Mouse (Mus musculus) lung, embryonic 15.5 days (tissue): ENCODE measurements at regions not wholly inside any gene's neighbourhood (a gene's known extent, or its start where the extent isn't known, plus 50 kb on each side); places are given as distances from the start of the nearest gene placed in this dataset.

Experiments used
- ATAC-seq: fragments of 200-750 bp; cut with Nextera tagmentation; 2 replicates; pipeline ENCODE4 v1.8.0; 2017; ENCODE audit warnings: moderate number of reproducible peaks, borderline replicate concordance; ENCODE audit not compliant: low FRiP score, low TSS enrichment; ENCODE audit errors: extremely low read depth
- H3K27ac ChIP-seq: fragments of 300-500 bp; sonication (generic); 2 replicates; pipeline ENCODE4 v1.5.1; 2015; ENCODE audit warnings: moderate library complexity, mild to moderate bottlenecking, inconsistent platforms
- H3K27me3 ChIP-seq: fragments of 300-500 bp; sonication (generic); 2 replicates; pipeline ENCODE4 v1.6.1; 2015; ENCODE audit warnings: inconsistent platforms
- H3K36me3 ChIP-seq: fragments of 300-500 bp; sonication (generic); 2 replicates; pipeline ENCODE4 v1.6.1; 2015; ENCODE audit warnings: inconsistent platforms
- H3K4me1 ChIP-seq: fragments of 300-500 bp; sonication (generic); 2 replicates; pipeline ENCODE4 v1.6.1; 2015; ENCODE audit warnings: inconsistent platforms
- H3K4me2 ChIP-seq: fragments of 300-500 bp; sonication (generic); 2 replicates; pipeline ENCODE4 v1.6.1; 2015; ENCODE audit warnings: inconsistent platforms, mild to moderate bottlenecking, moderate library complexity
- H3K4me3 ChIP-seq: fragments of 300-500 bp; sonication (generic); 2 replicates; pipeline ENCODE4 v1.5.1; 2015; ENCODE audit warnings: mild to moderate bottlenecking, inconsistent platforms
- H3K9ac ChIP-seq: fragments of 300-500 bp; sonication (generic); 2 replicates; pipeline ENCODE4 v1.6.1; 2015; ENCODE audit warnings: inconsistent platforms
- H3K9me3 ChIP-seq: fragments of 300-500 bp; sonication (generic); 2 replicates; pipeline ENCODE4 v1.6.1; 2016; ENCODE audit warnings: inconsistent platforms
- WGBS: fragments of 180-500 bp; shearing (Covaris S2); methylation state at CpG from one replicate; pipeline ENCODE4 v1.1.7; 2015; 5-methylcytosine and 5-hydroxymethylcytosine counted together

DNA sequence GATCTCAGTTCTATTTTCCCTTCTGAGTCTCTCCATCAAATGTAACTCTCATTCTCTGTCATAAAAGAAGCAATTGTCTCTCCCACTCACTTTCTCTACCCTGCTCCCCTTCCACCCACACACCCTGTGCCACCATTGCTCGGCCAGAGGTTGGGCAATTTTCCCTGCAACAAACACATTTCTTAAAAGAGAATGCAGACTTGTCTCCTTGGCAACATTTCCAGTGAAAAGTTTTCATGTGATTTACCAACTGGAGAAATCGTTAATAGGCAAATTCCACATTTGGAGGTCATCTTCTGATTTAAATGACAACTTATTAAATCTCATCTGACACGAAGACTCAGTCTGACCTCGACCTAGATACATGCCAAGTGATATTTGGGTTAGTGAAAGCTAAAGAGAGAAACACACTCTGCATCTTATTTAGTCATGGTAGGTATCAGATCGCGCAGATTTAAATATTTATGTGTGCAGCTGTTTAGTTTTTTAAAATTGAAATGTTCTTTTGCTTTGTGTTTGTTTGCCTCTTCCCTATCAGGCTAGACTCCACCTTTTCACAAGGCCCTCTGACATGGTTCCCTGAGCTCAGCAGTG lies 568.1 kb downstream of the 1190002N15Rik start:
- 74% methylated on average over 6 of the region's 6 CpGs for WGBS
- no peak overlapping the region for H3K27ac ChIP-seq
- H3K4me1 ChIP-seq = no peaks in the 10 kb centered on the region
- H3K4me2 ChIP-seq = no peak overlapping the region
- no peaks in the 10 kb centered on the region for H3K36me3 ChIP-seq
- H3K9ac ChIP-seq = no peak overlapping the region
- H3K9me3 ChIP-seq = no peaks in the 10 kb centered on the region
- H3K27me3 ChIP-seq = no peaks in the 10 kb centered on the region
- H3K4me3 ChIP-seq = no peak overlapping the region
- no peak for ATAC-seq

GRCm38 (mm10) chr9:93969118-93969517 lies 568.8 kb downstream of the 1190002N15Rik start:
- Histone ChIP-seq H3K4me2 (no peak overlapping the region), H3K9ac (no peak overlapping the region), H3K9me3 (no peaks in the 10 kb centered on the region), H3K27me3 (no peaks in the 10 kb centered on the region), H3K4me3 (no peak overlapping the region), H3K4me1 (no peaks in the 10 kb centered on the region), H3K27ac (no peak overlapping the region), H3K36me3 (no peaks in the 10 kb centered on the region)
- WGBS = 86% methylated on average over 5 of the region's 5 CpGs
- ATAC-seq = no peak

- H3K4me3 ChIP-seq = no peak overlapping the region
- ATAC-seq = no peak
- H3K27ac ChIP-seq = no peak overlapping the region
- H3K9ac ChIP-seq = no peak overlapping the region
- no peak overlapping the region for H3K4me2 ChIP-seq
- no peaks in the 10 kb centered on the region for H3K4me1 ChIP-seq
- no peaks in the 10 kb centered on the region for H3K9me3 ChIP-seq
- no peaks in the 10 kb centered on the region for H3K36me3 ChIP-seq
- no peaks in the 10 kb centered on the region for H3K27me3 ChIP-seq
These were observed 582.4 kb downstream of the 1190002N15Rik start for GRCm38 (mm10) chr9:93955235-93956040.

DNA sequence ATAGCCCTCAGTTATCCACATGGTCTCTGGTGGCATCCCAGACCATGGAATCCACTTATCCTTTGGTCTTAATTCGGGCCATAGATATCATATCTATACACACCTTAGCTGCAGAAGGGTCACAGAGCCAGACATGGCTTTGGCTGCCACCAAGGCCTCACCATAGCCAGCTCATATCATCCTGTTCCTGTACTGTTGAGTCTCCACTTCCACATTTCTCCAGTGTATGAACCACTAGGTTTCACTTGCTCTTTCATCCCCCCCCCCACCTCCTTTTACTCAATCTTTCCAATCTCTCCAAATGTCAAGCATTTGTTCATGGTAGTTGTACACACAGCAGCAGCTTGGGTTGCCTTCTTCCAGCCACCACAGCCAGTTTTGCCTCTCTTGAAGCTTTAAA lies 589.2 kb downstream of the 1190002N15Rik start:
- no peak for ATAC-seq
- Histone ChIP-seq H3K4me3 (no peak overlapping the region), H3K36me3 (no peaks in the 10 kb centered on the region), H3K4me1 (no peaks in the 10 kb centered on the region), H3K27me3 (no peaks in the 10 kb centered on the region), H3K27ac (no peak overlapping the region), H3K4me2 (no peak overlapping the region), H3K9ac (no peak overlapping the region), H3K9me3 (no peaks in the 10 kb centered on the region)
- WGBS = 53% methylated on average over 1 of the region's 1 CpGs

GRCm38 (mm10) chr9:93947053-93947452 lies 590.8 kb downstream of the 1190002N15Rik start:
- ATAC-seq = peak; percentile 27; the same call in 1 of the 2 replicates
- H3K4me1 ChIP-seq = no peaks in the 10 kb centered on the region
- no peak overlapping the region for H3K9ac ChIP-seq
- H3K4me2 ChIP-seq = no peak overlapping the region
- H3K9me3 ChIP-seq = no peaks in the 10 kb centered on the region
- no peak overlapping the region for H3K27ac ChIP-seq
- WGBS = 57% methylated on average over 1 of the region's 1 CpGs
- no peaks in the 10 kb centered on the region for H3K27me3 ChIP-seq
- H3K36me3 ChIP-seq = no peaks in the 10 kb centered on the region
- H3K4me3 ChIP-seq = no peak overlapping the region

DNA sequence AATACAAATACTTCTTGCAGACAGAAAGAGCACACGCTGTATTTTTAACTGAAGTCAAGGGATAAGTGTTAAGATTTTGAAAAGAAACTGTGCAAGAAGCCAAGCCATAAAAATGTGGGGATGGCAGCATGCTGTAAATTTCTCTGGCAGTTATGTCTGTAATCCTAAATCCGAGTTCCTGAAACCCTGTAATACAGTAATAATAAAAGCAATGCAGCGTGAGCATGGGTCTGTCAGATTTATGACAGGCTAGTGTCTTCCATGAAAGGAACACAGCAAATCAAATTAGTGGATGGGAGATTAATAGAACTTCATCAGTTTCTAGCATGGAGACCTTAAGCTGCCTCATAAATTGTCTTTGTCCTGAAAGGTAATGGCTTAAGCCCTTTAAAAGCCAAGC lies 597.7 kb downstream of the 1190002N15Rik start:
- WGBS = 68% methylated on average over 3 of the region's 3 CpGs
- H3K27me3 ChIP-seq = no peaks in the 10 kb centered on the region
- no peak for ATAC-seq
- H3K4me3 ChIP-seq = no peak overlapping the region
- H3K4me2 ChIP-seq = no peak overlapping the region
- H3K27ac ChIP-seq = no peak overlapping the region
- no peaks in the 10 kb centered on the region; the same call in 1 of the 2 replicates for H3K9me3 ChIP-seq
- no peak overlapping the region for H3K9ac ChIP-seq
- H3K4me1 ChIP-seq = no peaks in the 10 kb centered on the region
- H3K36me3 ChIP-seq = no peaks in the 10 kb centered on the region

GRCm38 (mm10) chr9:93930684-93931083 lies 607.2 kb downstream of the 1190002N15Rik start:
- Histone ChIP-seq H3K4me3 (no peak overlapping the region), H3K9ac (no peak overlapping the region), H3K9me3 (no peaks in the 10 kb centered on the region), H3K36me3 (no peaks in the 10 kb centered on the region), H3K27ac (no peak overlapping the region), H3K4me2 (no peak overlapping the region), H3K4me1 (no peaks in the 10 kb centered on the region), H3K27me3 (no peaks in the 10 kb centered on the region)
- 69% methylated on average over 2 of the region's 2 CpGs for WGBS
- ATAC-seq = no peak

DNA sequence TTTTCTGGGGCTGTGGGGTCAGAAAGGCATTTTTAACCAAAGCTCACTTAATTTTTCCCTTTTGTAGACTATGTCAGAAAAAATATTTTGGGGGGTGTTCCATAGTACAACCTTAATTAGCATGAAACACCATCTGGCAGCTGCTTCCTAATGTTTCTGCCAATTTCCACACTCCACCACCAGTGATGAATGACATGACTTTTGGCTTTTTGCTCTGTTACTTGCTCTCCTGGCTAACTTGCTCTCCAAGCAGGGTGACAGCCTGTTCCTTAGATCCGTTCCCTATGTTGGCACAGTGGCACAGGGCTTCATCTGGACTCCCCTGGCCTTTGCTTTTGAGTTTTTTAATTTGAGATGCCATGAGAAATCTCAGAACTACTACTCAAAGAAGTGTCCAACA lies 648.6 kb downstream of the 1190002N15Rik start:
- Histone ChIP-seq H3K27ac (no peak overlapping the region), H3K4me3 (no peak overlapping the region), H3K4me2 (no peak overlapping the region), H3K27me3 (no peaks in the 10 kb centered on the region), H3K36me3 (no peaks in the 10 kb centered on the region), H3K4me1 (no peaks in the 10 kb centered on the region), H3K9ac (no peak overlapping the region), H3K9me3 (no peaks in the 10 kb centered on the region)
- no peak for ATAC-seq
- 61% methylated on average over 1 of the region's 1 CpGs for WGBS

GRCm38 (mm10) chr9:93880112-93880511 lies 657.8 kb downstream of the 1190002N15Rik start:
- no peaks in the 10 kb centered on the region for H3K36me3 ChIP-seq
- no peak for ATAC-seq
- no peak overlapping the region for H3K4me3 ChIP-seq

GRCm38 (mm10) chr9:93879572-93879971 lies 658.3 kb downstream of the 1190002N15Rik start:
- no peaks in the 10 kb centered on the region for H3K36me3 ChIP-seq
- WGBS = 86% methylated on average over 2 of the region's 2 CpGs
- no peak overlapping the region for H3K4me3 ChIP-seq
- no peak overlapping the region for H3K27ac ChIP-seq
- no peaks in the 10 kb centered on the region for H3K9me3 ChIP-seq
- H3K4me1 ChIP-seq = no peaks in the 10 kb centered on the region
- ATAC-seq = no peak
- no peak overlapping the region for H3K4me2 ChIP-seq
- H3K9ac ChIP-seq = no peak overlapping the region
- H3K27me3 ChIP-seq = no peaks in the 10 kb centered on the region

More at GRCm38 (mm10) chr9:93880112-93880511, 657.8 kb downstream of the 1190002N15Rik start:
- Histone ChIP-seq H3K27me3 (no peaks in the 10 kb centered on the region), H3K4me1 (no peaks in the 10 kb centered on the region), H3K9ac (no peak overlapping the region), H3K4me2 (no peak overlapping the region), H3K27ac (no peak overlapping the region), H3K9me3 (no peaks in the 10 kb centered on the region)
- 66% methylated on average over 2 of the region's 2 CpGs for WGBS

- Histone ChIP-seq H3K9me3 (no peaks in the 10 kb centered on the region), H3K4me3 (no peak overlapping the region), H3K27me3 (no peaks in the 10 kb centered on the region), H3K27ac (no peak overlapping the region), H3K9ac (no peak overlapping the region), H3K4me2 (no peak overlapping the region), H3K36me3 (no peaks in the 10 kb centered on the region), H3K4me1 (no peaks in the 10 kb centered on the region)
- 78% methylated on average over 7 of the region's 7 CpGs for WGBS
- ATAC-seq = no peak
These were observed 667.1 kb downstream of the 1190002N15Rik start for GRCm38 (mm10) chr9:93870778-93871177.

- H3K4me1 ChIP-seq = no peaks in the 10 kb centered on the region
- H3K27me3 ChIP-seq = no peaks in the 10 kb centered on the region
- H3K4me2 ChIP-seq = no peak overlapping the region
- H3K9me3 ChIP-seq = no peaks in the 10 kb centered on the region
- no peaks in the 10 kb centered on the region for H3K36me3 ChIP-seq
- no peak for ATAC-seq
- no peak overlapping the region for H3K27ac ChIP-seq
- 65% methylated on average over 2 of the region's 2 CpGs for WGBS
- H3K9ac ChIP-seq = no peak overlapping the region
- no peak overlapping the region for H3K4me3 ChIP-seq
These were observed 679.9 kb downstream of the 1190002N15Rik start for GRCm38 (mm10) chr9:93857937-93858336.
